Mouse (Mus musculus) thymus, adult 2 months (tissue): ENCODE results near the gene Agpat3.

ENCODE experiments used
- CTCF ChIP-seq: fragments of 200-500 bp; IDR thresholded peaks from 2 replicates; pipeline ENCODE4 v1.5.1; 2012; ENCODE audit warnings: mild to moderate bottlenecking, control low read depth, low read length, moderate library complexity, borderline replicate concordance; ENCODE audit not compliant: control insufficient read depth, poor library complexity, insufficient read depth; ENCODE audit errors: extremely low read depth
- POLR2A ChIP-seq: fragments of 200-500 bp; IDR thresholded peaks from 2 replicates; pipeline ENCODE4 v1.6.1; 2012; ENCODE audit warnings: mild to moderate bottlenecking, low read length, control low read depth, moderate library complexity; ENCODE audit not compliant: control insufficient read depth, poor library complexity, insufficient read depth; ENCODE audit errors: extremely low read depth

DNA sequence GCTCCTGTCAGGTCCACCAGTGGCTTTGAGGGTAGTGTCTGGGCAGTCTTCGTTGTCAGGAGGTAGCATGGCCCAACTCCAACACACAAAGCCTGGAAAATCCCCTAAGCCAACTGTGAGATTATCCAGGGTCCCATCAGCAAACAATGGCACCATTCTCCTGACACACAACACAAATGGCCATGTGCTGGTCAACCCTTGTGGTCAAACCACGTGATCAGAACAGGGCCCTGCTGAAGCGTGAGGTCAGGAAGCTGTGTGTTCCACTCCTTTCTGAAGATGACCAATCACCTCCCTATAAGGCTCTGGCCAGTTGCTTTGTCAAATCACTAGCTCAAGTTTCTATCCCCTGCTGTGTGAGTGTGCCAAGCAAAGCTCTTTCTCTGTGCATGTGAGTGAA, 47.3 kb downstream of the Agpat3 start:
- TF ChIP-seq CTCF, result no peak
- no peak for TF ChIP-seq POLR2A
